ENCODE assay signal across 10 mouse cellular contexts in genomic region chr13:54581385-54581784, GRCm38 (mm10).
"Had no signal": no experiment of that assay in that cellular context is flagged by ENCODE, and none has a peak within 500 bp of the region (broad histone marks: within the 10 kb centered on the region; RNA-seq: fewer than 3 reads in every experiment).

No protein-coding gene starts in this region.

- H3K9me3 ChIP-seq: intestine, embryonic 15.5 days; limb, embryonic 15.5 days; midbrain, embryonic 13.5 days; neural tube, embryonic 15.5 days had no signal

- ATAC-seq: midbrain, embryonic 13.5 days had no signal

- H3K27ac ChIP-seq: hindbrain, embryonic 14.5 days; intestine, embryonic 15.5 days; left cerebral cortex, adult 2 months; limb, embryonic 15.5 days; liver, embryonic 14.5 days; midbrain, embryonic 13.5 days had no signal

- DNase-seq: lung, embryonic 14.5 days; right cerebral cortex, adult 18-20 months; thymus, postnatal 36 days had no signal

- H3K9ac ChIP-seq: hindbrain, embryonic 14.5 days; intestine, embryonic 15.5 days; limb, embryonic 15.5 days; liver, embryonic 14.5 days; lung, embryonic 14.5 days; midbrain, embryonic 13.5 days had no signal

- H3K4me3 ChIP-seq: intestine, embryonic 15.5 days; left cerebral cortex, adult 2 months; limb, embryonic 15.5 days; midbrain, embryonic 13.5 days; neural tube, embryonic 15.5 days had no signal

- H3K4me2 ChIP-seq: hindbrain, embryonic 14.5 days; intestine, embryonic 15.5 days; limb, embryonic 15.5 days; lung, embryonic 14.5 days; midbrain, embryonic 13.5 days; neural tube, embryonic 15.5 days had no signal

- H3K27me3 ChIP-seq: intestine, embryonic 15.5 days; limb, embryonic 15.5 days; midbrain, embryonic 13.5 days; neural tube, embryonic 15.5 days had no signal
